Mouse (Mus musculus) frontal cortex, postnatal 14 days (tissue): ENCODE data around the gene Stra6.
A peak's percentile ranks its signal among the peaks of the same experiment; 100 is the strongest.

Experiments used
- DNase-seq, 2 experiments: peaks; one replicate each; pipeline ENCODE4 v3.0.0; 2022; ENCODE audit warnings: low spot score in 2 of 2

Stra6 gene

DNA sequence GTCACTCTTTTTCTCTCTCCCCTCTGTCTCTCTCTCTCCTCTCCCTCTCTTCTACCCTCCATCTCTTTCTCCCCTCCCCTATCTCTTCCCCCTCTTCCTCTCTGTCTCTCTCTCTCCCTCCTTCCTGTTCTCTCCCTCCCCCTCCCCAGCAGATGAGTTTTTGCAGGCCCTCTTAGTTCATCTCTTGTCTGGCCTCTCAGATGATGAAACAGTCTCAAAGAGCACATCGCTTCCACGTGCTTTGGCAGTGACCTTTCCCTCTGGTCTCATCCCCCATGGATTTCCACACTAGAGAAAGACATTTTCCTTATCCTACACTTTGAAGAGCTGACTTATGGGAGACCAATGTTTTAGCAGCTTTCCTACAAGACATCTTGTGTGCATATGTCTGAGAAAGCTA lies 109.3 kb downstream of the Stra6 start:
- DNase-seq, result no peak

DNA sequence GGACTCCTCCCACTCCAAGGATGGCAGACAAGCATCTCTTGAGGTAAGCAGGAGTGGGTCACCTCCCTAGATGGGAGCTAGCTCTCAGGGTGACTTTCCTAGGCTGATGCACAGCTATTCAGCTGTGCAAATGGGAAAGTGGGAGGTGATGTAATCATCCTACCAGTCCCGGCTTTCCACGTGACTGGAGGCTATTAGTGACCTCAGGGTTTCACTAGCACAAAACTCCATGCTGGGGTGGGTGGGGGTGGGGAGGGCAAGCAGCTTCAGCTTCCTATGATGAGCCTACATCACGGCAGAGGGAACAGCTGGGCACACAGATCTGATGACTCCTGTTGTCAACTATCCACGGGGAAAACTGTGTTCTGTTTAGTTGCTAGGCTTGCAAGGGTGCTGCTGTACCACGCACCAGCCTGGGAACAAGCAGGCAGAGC lies 111.2 kb downstream of the Stra6 start:
- DNase-seq, result no peak

DNA sequence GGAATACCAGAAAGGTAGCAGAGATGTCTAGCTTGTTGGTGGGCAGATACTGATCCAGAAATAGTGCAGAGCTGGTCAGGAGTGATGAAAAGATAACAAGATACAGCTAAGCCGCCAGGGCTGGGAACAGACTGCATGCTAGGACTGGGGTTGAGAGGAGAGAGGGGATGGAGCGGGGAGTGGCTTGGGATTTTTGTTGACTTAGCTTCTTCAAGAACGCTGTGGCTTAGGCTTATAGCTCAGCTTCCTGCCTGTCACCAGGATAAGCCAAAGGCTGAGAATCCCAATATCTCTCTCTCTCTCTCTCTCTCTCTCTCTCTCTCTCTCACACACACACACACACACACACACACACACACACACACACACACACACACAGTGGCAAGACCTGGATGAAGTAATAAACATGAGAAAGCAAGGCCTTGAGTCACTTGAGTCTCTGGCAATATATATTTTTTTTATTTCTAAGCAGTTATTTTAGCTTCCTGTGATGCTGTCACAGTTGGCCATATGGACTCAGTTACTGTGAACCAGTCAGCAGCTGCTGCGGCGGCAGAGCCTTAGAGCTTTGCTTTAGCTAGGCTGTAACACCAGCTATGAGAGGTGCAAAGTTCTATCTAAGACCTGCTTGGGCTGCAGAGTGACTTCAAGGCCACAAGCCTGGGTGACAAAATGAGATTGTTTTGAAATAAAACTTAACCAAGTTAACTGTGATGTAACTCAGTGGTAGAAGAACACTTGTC lies 112.3 kb downstream of the Stra6 start:
- no peak for DNase-seq

DNA sequence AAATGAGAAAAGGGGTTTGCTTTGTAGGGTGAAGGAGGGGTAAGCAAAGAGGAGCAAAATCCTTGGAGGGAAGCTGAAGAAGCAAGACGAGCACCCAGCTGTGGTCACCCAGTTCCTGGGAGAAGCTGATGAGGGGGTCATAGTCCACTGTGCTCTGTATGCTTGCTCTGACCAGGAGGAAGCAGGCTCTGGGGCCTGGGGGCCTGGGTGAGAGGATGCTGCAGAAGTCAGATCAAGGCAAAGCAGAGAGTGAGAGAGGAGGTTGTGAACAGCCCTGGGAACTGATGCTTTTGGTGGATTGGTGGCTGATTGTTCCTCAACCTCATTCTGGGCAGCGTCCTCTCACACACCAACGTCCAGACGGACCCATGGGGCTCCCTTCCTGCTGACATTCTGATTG lies 113.6 kb downstream of the Stra6 start:
- DNase-seq, result no peak

DNA sequence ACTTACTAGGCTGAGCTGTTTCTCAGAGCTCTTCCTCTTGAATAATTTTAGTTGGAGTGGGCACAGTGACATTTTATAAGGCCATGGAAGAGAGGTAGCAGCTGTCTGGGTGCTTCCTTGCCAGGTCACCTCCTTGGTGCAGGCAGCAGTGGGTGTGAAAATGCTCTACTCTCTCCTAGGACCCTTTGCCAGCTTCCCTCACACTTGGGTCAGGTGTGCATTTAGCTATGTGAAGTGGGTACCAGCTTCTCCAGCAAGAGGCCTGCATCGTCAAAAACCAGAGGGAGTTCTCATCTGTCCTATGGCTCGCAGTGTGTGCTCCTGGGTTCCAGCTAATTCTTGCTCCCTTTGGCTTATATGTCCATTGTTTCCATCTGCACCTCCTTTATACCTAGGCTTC lies 115.8 kb downstream of the Stra6 start:
- DNase-seq, result no peak

DNA sequence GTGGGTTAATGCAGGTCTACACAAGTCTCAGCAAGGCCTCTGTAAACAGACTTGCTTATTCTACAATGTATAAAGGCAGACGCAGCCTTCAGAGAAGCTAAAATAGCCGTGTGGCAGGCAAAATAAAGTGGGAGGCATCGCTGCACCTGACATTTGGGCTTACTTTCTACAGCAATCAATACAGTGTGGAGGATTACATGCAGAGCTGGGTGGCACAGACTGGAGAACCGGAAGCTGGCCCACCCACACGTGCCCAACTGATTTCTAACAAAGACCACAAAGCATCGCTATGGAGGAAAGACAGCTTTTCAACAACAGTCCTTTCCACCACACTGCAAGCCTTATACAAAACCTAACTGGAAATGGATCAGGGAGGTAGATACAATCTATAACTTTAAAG lies 120.9 kb downstream of the Stra6 start:
- DNase-seq, result no peak

DNA sequence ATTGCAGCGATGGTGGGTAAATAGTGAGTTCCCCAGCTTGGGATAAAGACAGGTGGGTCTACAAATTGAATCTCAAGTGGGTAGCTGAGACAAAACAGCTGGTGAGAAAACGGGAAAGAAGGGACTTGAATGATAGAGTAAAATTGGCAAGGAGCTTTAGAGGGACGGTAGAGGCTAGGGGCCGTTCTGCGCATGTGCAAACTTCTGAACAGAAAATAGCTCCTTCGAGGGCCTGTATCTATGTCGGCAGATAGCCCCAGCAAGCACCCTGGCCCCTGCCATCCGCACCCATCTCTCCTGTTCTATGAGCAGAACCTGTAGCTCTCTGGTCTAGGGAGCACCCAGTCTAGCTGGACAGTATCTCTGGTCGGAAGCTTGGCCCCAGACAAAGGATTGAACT lies 130.6 kb downstream of the Stra6 start:
- DNase-seq, result no peak

DNA sequence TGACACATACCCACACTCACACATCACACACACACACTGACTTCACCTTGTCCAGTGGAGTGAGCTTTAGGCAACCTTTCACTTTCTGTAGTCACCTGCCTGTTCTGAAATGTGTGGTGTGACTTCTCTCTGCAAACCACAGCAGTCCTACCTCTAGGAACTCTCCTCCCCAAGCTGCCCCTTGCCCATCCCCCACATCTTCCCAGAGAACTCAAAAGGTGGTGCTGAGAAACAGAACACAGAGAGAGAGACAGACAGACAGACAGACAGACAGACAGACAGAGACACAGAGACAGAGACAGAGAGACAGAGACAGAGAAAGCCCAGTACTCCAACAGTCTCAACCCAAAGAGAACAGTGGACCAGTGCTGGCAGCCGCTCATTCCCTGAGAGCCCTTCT lies 132.1 kb downstream of the Stra6 start:
- no peak for DNase-seq

DNA sequence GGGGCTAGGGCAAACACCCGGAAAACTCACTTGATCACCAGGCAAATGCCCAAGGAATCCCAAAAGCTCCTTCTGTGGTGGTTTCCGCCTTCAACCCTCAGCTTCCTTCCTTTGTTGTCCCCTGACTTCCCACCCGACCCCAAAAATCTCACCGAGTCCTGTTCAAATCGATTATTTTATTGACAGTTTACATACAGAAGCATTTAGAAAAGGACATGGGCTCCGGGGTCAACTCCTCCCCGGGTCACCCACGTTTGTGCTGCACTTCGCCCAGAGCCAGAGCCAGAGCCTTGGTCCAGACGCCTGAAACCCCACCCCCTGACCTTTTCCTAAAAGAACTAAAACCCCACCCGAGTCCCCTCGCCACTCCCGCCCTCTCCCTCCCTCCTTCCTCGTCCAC lies 132.6 kb downstream of the Stra6 start:
- no peak for DNase-seq

DNA sequence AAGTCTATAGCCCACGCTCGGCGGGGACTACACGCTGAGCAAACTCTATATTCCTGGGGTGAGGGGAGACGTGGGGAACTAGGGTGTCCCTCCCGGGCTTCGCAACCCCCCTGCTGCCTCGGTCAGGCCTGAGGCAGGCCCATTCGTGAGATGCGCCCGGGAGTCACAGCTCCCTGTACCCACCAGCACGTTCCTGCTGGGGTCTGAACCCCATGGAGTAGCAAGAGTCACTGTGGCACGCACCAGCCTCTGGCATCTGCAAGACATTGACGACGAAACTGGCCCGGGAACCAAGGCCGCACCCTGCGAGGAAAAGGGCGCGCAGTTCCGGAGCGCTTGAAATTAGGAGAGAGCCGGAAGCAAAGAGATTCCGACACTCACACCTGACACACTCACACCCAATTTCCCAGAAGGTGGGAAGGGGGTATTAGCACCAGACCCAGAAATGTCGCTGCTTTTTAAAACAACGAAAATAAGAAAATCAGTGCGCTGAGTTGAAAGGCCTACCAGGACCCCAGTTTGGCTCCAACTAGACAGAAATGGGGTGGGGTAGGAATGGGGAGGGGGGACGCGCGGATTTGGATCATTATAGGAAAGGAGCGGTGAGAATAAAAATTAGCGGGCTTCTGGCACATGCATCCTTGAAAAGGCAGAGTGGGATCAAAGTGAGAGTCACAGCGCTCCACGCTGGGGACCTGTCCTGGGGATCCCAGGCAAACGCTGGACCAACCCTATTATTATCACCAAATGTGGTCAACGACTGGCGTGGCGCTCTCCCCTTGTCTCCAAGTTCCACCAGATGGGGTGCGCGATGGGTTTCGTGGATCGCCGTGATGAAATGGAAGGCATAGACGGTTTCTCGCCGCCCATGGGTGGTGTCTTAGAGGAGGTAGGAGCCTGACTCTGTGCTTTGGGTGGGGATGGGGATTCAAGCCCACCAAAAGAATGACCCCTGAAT lies 133.3 kb downstream of the Stra6 start:
- no peak for DNase-seq

DNA sequence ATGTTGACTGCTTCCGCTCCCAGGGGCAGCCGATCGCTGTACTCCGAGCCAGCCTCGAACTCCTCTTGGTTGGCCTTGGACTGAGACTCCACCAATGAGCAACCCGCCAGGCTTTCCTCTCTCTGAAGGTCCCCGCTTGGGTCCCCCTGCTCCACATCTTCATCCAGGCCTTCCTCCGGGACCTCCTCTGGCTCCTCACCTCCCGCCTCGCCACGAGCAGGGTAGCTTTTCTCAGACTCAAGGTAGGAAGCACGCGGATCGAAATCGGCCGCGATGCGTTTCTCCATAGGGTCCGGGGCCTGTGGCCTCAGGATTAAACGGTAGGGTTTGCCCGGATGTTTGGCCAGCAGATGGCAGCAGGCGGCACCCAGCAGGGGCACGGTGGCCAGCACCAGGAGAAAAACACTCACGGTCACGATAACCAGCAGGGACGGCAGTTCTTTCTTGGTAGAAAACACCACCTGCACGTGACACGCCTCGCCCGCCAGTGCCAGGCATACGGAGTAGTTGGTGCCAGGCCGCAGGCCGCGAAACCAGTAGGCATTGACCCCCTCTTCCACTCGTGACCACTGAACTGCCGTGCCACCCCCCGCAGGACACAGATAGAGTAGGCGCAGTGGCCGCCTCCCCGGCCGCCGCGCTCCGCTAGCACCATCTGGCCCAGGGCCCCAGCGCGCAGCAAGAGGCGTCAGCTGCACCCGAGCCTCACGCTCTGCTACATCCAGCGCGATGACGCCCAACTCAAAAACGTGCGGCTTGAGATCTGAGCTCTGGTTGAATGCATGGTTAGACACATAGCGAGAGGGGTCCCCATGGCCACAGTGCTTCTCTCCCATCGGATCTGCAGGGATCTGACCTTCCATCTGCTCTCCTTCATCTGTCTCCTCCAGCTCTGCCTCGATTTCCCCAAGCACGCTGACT lies 134.5 kb downstream of the Stra6 start:
- peak in 1 of 2 experiments; percentile 63 for DNase-seq

DNA sequence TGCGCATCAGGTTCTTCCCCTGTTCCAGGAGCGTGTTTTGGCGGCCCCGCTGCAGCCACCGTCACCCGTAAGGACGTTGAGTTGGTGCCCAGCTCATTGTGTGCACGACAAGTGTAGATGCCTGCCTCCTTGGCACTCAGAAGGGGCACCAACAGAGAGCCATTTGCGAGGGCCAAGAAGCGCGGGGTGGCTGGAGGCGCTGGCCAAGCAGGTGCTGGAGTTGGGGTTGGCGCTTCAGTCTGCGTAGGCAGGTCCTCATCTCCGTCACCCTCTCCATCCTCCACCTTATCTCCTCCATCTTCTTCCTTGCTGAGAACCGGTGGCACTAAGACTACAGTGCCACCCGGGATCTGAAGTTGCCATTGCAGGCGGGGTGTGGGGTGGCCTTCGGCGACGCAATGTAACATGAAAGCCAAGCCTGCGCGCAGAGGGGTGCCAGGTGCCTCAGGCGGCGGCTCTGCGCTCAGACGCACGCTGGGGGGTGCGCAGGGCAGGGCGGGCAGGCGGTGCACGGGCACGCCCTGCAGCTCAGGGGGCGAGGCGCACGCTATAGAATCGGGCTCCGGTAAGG lies 135.3 kb downstream of the Stra6 start:
- peak in 1 of 2 experiments; percentile 42 for DNase-seq

DNA sequence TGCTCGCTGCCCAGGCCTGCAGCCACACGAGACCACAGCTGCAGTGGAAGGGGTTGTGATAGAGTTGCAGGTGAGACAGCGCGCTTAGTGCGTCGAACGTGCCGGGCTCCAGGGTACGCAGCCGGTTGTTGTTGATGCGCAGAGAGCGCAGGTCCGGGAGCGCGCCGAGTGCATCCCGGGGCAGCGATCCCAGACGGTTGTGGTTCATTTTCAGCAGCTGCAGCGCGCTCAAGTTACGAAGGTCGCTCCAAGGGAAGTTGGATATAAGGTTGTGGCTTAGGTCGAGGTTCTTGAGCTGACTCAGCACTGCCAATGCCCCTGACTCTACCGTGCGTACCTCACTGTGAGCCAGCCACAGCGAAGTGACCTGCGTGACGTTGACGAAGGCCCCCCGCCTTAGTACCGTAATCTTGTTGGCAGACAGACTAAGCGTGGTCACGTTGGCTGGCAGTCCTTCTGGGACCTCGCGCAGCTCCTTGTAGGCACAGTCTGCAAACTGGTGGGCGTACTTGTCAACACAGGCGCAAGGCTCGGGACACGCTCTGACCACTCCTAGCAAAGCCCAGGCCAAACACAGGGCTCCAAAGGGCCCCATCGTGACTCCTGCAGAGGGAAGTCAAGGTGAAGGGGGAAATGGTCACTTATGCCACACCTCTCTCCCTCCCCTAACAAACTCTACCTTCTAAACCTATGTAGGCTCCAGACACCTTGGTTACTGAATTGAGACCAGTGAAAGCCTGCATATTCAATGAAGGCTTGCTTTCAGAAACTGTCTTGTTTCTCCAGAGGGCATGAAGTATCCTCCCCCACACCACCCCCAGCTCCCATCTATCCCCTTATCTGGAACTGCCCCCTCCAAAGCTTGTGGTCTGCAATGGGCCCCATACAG lies 136.0 kb downstream of the Stra6 start:
- peak in 1 of 2 experiments; percentile 19 for DNase-seq

DNA sequence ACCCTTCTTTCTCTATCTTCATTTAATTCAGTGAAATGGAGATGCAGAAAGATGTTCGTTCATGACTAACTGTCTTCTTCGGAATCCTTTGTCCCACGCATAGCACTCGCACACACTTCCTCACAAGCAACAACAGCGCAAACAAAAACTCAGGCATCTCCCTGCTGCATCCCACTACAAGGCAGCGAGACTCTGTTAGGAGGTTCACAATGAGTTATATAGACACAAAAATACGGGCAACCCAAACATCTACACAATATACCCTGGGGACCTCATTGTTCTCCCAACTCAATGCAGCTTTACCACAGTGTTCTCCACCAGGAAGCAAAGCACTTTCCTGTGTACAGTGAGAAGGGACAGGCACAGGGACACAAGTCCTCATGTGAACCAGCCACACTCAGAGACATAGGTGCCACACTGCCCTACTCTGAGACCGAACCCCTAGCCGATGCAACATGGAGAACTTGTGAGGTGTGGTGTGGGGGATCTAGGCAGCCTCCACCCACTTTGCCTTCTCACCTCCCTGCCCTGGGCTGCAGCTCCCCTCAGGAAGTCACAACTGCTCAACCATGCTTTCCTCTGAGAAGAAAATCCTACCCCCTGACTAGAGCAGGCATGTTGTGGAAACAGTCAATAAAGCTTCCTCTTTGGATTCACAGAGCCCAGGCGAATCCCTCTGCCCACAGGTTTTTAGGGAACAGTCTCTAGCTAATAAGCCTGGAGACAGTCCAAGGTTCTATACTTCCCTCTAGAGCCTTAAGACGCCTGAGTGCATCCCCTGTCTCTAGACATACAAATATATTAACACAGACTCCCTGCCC lies 136.9 kb downstream of the Stra6 start:
- peak in 1 of 2 experiments; percentile 19 for DNase-seq

DNA sequence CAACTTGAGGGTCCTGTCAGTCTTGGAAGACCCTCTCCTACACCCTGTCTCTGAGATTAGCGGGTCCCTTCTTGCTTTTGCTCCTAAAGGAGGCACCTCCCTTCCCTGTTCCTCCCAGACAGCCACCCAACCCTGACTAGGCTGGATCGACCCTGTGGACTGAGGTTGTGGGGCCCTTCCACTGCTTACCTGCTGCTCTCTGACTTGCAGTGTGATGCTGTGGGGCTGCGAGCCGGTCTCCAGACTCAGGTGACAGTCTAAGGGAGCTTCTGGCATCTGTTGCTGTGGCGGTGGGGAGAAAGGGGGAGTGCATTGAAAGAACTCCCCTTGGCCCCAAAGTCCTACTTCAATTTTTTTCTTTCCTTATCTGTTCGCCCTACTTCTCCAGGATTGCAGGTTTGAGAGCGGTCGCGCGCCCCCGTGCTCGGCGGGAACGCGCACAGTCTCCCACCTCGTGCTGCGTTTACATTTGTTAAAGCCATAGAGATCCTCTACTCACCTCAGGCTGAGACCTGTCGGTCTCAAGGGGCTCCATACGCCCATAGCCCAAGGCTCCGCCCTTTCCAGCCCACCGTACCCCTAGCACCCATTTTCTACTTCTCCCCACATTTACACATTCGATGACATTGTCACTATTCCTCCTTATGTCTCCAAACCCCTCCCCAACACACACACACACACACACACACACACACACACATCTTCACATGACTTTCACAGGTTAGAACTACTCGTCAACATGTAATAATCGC lies 137.7 kb downstream of the Stra6 start:
- DNase-seq, result peak in 1 of 2 experiments; percentile 48

DNA sequence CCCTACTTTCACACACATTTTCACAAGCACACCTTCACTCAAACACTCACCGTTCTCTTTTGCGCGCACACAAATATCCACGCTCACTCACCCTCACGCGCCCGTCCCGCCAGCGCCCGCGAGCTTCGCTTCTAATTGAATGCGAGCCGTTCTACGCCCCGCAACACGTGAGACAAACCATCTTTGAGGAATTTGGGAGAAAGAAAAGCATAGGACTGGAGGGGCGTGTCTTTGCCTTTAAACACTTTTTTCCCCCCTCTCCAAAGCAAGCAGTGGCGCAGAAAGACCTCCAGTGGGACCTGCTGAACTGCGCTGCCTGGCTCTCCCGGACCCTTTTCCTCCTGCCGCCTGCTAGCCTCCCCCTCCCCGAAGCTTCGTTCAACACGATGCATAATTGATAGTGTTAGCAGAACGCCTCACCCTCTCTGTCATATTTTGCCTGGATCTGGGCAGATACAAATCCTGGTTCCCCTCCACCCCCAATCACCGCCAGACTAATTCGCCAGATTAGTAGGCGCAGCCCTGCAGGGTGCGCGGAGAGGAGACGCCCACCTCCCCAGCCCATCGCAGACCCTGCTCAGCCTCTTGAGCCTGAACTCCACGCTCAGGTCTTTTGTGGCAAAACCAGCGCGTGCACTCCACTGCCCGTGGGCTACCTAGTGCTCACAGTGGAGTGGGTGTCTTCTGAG lies 138.4 kb downstream of the Stra6 start:
- DNase-seq, result peak in 1 of 2 experiments; percentile 51

DNA sequence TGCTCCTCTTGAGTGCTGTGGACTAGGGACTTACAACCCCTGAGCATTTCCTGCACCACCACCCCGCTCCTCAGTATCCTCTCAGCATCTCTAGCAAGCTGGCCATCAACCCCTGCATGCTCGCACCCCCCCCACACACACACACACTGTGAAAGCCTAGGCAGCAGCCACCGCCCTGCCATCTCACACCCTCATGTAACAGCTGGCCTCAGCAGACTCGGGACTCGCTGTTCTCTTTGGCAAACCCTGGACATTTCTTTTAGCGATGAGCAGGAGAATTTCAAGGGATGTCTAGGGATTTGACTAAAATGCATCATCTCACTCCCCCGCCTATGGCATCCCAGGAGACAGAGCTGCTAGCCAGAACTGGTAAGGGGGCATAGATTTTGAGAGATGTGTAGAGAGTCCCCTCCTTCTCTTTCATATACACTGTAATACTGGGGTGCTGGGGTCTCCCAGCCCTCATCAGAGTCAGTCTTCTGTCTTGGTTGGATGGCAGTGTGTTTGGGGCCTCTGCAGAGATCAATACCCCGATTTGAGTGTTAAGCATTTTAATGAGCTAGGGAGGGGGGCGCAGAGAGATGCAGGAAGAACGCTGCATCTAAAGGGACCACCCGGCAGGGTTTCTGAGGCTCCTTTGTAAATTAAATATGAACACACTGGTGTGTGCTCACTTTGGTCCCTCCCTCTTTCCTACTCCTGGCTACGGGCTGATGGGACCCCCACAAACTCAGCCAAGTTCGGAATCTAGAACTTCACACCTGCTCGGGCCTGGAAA lies 139.3 kb downstream of the Stra6 start:
- DNase-seq, result peak in 1 of 2 experiments; percentile 33
